Mouse (Mus musculus) limb, embryonic 12.5 days (tissue): ENCODE results near the gene Sptlc2. TPM values are rescaled to one million over a fixed set of nuclear protein-coding genes. Genes with fewer than 3 reads are reported as not detected.

Experiments used
- ATAC-seq: fragments of 200-750 bp; cut with Nextera tagmentation; 2 replicates; pipeline ENCODE4 v1.8.0; 2017; ENCODE audit warnings: low read depth, moderate TSS enrichment; ENCODE audit not compliant: insufficient number of reproducible peaks, insufficient read depth, low FRiP score, low TSS enrichment
- H3K27ac ChIP-seq: fragments of 300-500 bp; sonication (generic); 2 replicates; pipeline ENCODE4 v1.5.1; 2016; ENCODE audit warnings: mild to moderate bottlenecking, moderate library complexity
- H3K27me3 ChIP-seq: fragments of 300-500 bp; sonication (generic); 2 replicates; pipeline ENCODE4 v1.6.1; 2016; ENCODE audit warnings: mild to moderate bottlenecking, moderate library complexity
- H3K36me3 ChIP-seq: fragments of 300-500 bp; sonication (generic); 2 replicates; pipeline ENCODE4 v1.6.1; 2016; ENCODE audit warnings: mild to moderate bottlenecking, moderate library complexity
- H3K4me1 ChIP-seq: fragments of 300-500 bp; sonication (generic); replicated peaks from 2 replicates; pipeline ENCODE4 v1.6.1; 2016
- H3K4me2 ChIP-seq: fragments of 300-500 bp; sonication (generic); 2 replicates; pipeline ENCODE4 v1.6.1; 2016; ENCODE audit warnings: mild to moderate bottlenecking, moderate library complexity
- H3K4me3 ChIP-seq: fragments of 300-500 bp; sonication (generic); replicated peaks from 2 replicates; pipeline ENCODE4 v1.5.1; 2016; ENCODE audit warnings: mild to moderate bottlenecking
- H3K9ac ChIP-seq: fragments of 300-500 bp; sonication (generic); replicated peaks from 2 replicates; pipeline ENCODE4 v1.6.1; 2016; ENCODE audit warnings: mild to moderate bottlenecking, moderate library complexity
- H3K9me3 ChIP-seq: fragments of 300-500 bp; sonication (generic); 2 replicates; pipeline ENCODE4 v1.6.1; 2016; ENCODE audit warnings: mild to moderate bottlenecking, moderate library complexity
- WGBS: fragments of 180-500 bp; shearing (Covaris S2); methylation state at CpG from one replicate; pipeline ENCODE4 v1.1.7; 2016; 5-methylcytosine and 5-hydroxymethylcytosine counted together
- polyA plus RNA-seq: library from polyadenylated mRNA; unstranded; fragments of >200 nt; fragmentation: Nextera tagmentation; extraction: Ambion mirVana; gene quantifications from 2 replicates; pipeline ENCODE4 v1.2.1, GENCODE M21; 2016

Gene Sptlc2
- polyA plus RNA-seq, 1 experiment from 2014 or later: 64.6 TPM

GRCm38 (mm10) chr12:87413179-87413790, 25.1 kb upstream of the Sptlc2 start:
- Histone ChIP-seq H3K27ac (no peak overlapping the region), H3K36me3 (no peaks in the 10 kb centered on the region), H3K4me1 (0 out of 2 replicates have a peak, but pooled peaks cover 6% of the 10 kb centered on the region), H3K9me3 (no peaks in the 10 kb centered on the region), H3K4me3 (no peak overlapping the region), H3K9ac (no peak overlapping the region), H3K4me2 (no peak overlapping the region), H3K27me3 (no peaks in the 10 kb centered on the region)
- 21% methylated on average over 4 of the region's 4 CpGs for WGBS
- ATAC-seq: no peak

- no peaks in the 10 kb centered on the region for H3K9me3 ChIP-seq
- H3K27me3 ChIP-seq: no peaks in the 10 kb centered on the region
- H3K36me3 ChIP-seq: no peaks in the 10 kb centered on the region
- 0 out of 2 replicates have a peak, but pooled peaks cover 8% of the 10 kb centered on the region for H3K4me1 ChIP-seq
- H3K27ac ChIP-seq: no peak overlapping the region
- H3K4me2 ChIP-seq: no peak overlapping the region
- H3K9ac ChIP-seq: no peak overlapping the region
- WGBS: 48% methylated on average over 7 of the region's 7 CpGs
- peak; percentile 27; the same call in 1 of the 2 replicates for ATAC-seq
- H3K4me3 ChIP-seq: no peak overlapping the region
Observed at GRCm38 (mm10) chr12:87410999-87411398, 22.8 kb upstream of the Sptlc2 start.

DNA sequence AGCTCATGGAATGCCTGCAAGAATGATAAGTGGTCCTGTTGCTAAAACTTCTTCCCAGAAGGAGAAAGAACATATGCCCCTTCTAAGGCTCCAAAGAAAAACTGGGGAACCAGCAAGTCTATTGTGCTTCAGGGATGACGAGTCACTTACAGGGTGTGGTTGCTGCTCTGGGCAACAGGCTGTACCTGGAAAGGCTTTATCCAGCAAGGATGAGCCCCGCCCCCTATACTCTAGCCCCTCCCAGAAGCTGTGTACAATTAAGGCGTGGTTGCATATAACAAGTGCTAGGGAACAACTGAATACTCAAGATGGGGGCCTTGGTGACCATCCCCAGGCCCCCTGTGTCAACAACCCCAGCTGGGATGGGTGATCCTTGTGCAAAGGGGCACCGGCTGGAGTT, 21.0 kb upstream of the Sptlc2 start:
- H3K9me3 ChIP-seq: no peaks in the 10 kb centered on the region
- H3K9ac ChIP-seq: no peak overlapping the region
- H3K27ac ChIP-seq: no peak overlapping the region
- no peaks in the 10 kb centered on the region for H3K27me3 ChIP-seq
- no peak overlapping the region for H3K4me2 ChIP-seq
- 0 out of 2 replicates have a peak, but pooled peaks cover 8% of the 10 kb centered on the region for H3K4me1 ChIP-seq
- H3K4me3 ChIP-seq: no peak overlapping the region
- ATAC-seq: no peak
- WGBS: 79% methylated on average over 4 of the region's 4 CpGs
- no peaks in the 10 kb centered on the region for H3K36me3 ChIP-seq

DNA sequence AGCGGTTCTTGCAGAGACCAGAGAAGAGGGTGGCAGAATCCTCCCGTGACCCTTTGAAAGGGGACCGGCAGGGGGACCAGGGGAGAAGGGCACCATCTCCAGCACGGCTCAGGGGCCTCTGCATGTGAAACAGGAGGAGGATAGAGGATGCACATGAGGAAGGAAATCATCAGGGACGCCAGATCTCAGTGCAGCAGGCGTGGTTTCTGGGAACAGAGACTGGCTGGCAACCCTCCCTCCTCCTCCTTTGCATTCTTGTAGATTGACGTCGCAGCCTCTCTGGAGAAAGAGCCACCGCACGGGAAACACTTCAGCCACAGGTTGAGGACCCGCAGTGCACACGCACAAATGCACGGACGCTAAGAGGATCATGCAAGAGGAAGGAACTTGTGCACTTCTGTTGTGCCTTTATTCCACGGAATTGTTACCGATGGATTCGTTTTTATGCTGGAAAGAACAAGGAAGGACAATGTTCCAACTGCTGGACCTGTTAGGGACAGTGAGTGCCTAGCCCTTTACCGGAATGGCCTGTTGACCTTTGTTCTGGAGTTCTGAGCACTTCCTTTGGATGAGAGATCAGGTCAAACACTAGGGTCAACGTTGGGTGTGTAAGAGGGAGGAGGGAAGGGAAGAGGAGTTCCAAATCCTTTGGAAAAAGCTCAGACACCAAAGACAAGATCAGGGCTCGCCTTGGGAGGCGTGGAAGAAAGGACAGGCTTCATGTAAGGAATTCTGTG, 19.9 kb upstream of the Sptlc2 start:
- H3K4me3 ChIP-seq: no peak overlapping the region
- H3K9ac ChIP-seq: no peak overlapping the region
- no peaks in the 10 kb centered on the region for H3K27me3 ChIP-seq
- H3K4me1 ChIP-seq: 0 out of 2 replicates have a peak, but pooled peaks cover 8% of the 10 kb centered on the region
- H3K4me2 ChIP-seq: peak overlapping the region; percentile 7; the same call in 1 of the 2 replicates
- no peaks in the 10 kb centered on the region for H3K36me3 ChIP-seq
- 51% methylated on average over 21 of the region's 21 CpGs for WGBS
- H3K27ac ChIP-seq: peak overlapping the region; percentile 17; the same call in 1 of the 2 replicates
- no peak for ATAC-seq
- no peaks in the 10 kb centered on the region for H3K9me3 ChIP-seq

DNA sequence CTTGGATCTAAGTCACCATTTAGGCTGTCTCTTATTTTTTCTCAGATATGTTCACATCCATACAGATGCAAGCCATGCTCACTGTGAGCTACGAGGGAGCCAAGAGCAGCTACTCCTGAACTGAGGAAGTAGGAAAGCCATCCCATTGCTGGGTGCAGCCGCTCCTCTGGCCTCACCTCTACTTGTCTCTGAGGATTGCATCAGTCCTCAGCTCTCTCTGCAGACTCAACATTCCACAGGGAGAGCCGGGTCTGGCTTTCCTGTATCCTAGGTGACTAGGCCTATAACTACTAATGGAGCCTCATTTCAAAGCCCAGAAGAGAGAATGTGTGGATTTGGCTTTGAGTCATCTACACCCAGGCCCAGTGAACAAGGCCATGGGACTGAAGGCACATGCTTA, 17.6 kb upstream of the Sptlc2 start:
- H3K4me3 ChIP-seq: no peak overlapping the region
- WGBS: 73% methylated on average over 3 of the region's 3 CpGs
- H3K9ac ChIP-seq: no peak overlapping the region
- H3K27me3 ChIP-seq: no peaks in the 10 kb centered on the region
- no peak for ATAC-seq
- no peaks in the 10 kb centered on the region for H3K9me3 ChIP-seq
- no peak overlapping the region for H3K27ac ChIP-seq
- 0 out of 2 replicates have a peak, but pooled peaks cover 2% of the 10 kb centered on the region for H3K4me1 ChIP-seq
- H3K4me2 ChIP-seq: no peak overlapping the region
- no peaks in the 10 kb centered on the region for H3K36me3 ChIP-seq

- 0 out of 2 replicates have a peak, but pooled peaks cover 2% of the 10 kb centered on the region for H3K4me1 ChIP-seq
- no peaks in the 10 kb centered on the region for H3K9me3 ChIP-seq
- 88% methylated on average over 4 of the region's 4 CpGs for WGBS
- no peak for ATAC-seq
- no peak overlapping the region for H3K9ac ChIP-seq
- H3K36me3 ChIP-seq: no peaks in the 10 kb centered on the region
- H3K4me2 ChIP-seq: no peak overlapping the region
- no peak overlapping the region for H3K27ac ChIP-seq
- no peak overlapping the region for H3K4me3 ChIP-seq
- H3K27me3 ChIP-seq: no peaks in the 10 kb centered on the region
Observed at GRCm38 (mm10) chr12:87405165-87405564, 17.0 kb upstream of the Sptlc2 start.

DNA sequence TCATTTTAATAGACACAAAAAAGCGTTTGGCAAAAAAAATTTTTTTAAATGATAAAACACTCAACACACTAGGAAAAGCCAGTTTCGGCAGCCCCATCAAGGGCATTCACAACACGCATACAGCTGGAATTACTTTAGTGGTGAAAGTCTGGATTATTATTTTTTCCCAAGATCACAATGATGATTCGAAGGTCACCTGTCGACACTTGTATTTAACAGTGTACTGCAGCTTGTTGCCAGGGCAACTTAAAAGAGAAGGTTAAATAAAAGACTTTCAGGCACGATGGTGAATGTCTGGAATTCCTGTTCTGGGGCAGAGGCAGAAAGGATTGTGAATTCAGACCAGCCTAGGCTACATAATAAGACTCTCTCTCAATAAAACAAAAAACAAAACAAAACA, 13.7 kb upstream of the Sptlc2 start:
- no peaks in the 10 kb centered on the region for H3K27me3 ChIP-seq
- no peak for ATAC-seq
- no peak overlapping the region for H3K9ac ChIP-seq
- H3K4me3 ChIP-seq: no peak overlapping the region
- no peaks in the 10 kb centered on the region for H3K36me3 ChIP-seq
- WGBS: 46% methylated on average over 6 of the region's 6 CpGs
- H3K27ac ChIP-seq: no peak overlapping the region
- H3K4me1 ChIP-seq: no peaks in the 10 kb centered on the region
- H3K9me3 ChIP-seq: no peaks in the 10 kb centered on the region
- no peak overlapping the region for H3K4me2 ChIP-seq

DNA sequence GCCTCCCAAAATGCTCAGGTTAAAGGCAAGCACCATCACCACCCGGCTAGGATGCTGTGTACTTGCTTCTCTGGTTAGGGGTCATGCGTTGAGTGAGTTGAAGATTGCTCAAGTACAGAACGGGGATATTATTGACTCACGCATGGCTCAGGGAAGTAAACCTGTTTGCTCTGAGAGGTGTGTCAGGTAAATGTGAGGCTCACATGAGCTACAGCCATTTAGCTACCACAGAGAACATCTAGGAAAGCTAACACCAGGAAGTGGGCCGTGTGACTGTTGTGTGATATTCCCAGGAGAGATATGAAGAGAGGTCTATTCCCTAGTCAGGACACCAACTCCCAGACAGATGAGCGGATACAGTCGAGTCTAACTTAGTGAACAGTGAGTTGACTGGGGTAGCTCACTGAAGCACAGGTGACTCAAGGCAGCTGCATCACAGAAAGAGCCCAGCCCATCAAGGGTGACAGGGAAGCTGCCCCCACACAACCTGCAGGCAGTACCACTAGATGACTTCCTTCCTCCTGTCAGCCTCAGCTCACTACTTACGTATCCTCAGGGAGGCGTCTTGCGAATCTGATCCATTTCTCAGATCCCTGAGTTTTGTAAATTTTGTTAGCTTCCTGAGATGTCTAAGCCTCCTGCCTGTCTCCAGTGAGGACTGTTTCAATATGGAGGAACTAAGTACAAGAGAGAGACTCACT, 11.1 kb upstream of the Sptlc2 start:
- H3K9ac ChIP-seq: no peak overlapping the region
- ATAC-seq: no peak
- H3K27ac ChIP-seq: no peak overlapping the region
- no peaks in the 10 kb centered on the region for H3K36me3 ChIP-seq
- WGBS: 87% methylated on average over 10 of the region's 10 CpGs
- H3K4me2 ChIP-seq: no peak overlapping the region
- no peaks in the 10 kb centered on the region for H3K27me3 ChIP-seq
- H3K9me3 ChIP-seq: no peaks in the 10 kb centered on the region
- no peak overlapping the region for H3K4me3 ChIP-seq
- no peaks in the 10 kb centered on the region for H3K4me1 ChIP-seq

GRCm38 (mm10) chr12:87397811-87398417, 9.8 kb upstream of the Sptlc2 start:
- H3K4me1 ChIP-seq: no peaks in the 10 kb centered on the region
- no peak overlapping the region for H3K4me3 ChIP-seq
- no peak overlapping the region for H3K9ac ChIP-seq
- no peak for ATAC-seq
- H3K27ac ChIP-seq: no peak overlapping the region
- no peak overlapping the region for H3K4me2 ChIP-seq
- H3K27me3 ChIP-seq: no peaks in the 10 kb centered on the region
- no peaks in the 10 kb centered on the region for H3K36me3 ChIP-seq
- 74% methylated on average over 4 of the region's 4 CpGs for WGBS
- H3K9me3 ChIP-seq: no peaks in the 10 kb centered on the region

DNA sequence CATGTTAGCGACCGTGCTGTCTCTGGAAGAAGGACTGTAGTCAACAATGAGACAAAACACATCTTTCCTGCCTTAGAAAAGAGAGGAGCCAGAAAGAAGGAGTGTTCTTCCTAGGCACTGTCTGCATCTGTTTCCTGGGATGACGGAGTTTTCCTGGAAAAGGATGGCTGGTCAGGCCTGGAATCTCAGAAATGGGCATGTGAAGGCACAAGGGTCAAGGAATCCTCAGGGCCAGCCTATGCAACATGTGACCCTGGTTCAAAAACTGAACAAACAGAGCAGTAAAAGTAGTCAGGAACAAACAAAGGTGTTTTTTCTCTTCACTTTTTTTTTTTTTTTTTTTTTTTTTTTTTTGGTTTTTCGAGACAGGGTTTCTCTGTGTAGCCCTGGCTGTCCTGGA, 9.0 kb upstream of the Sptlc2 start:
- Histone ChIP-seq H3K4me1 (no peaks in the 10 kb centered on the region), H3K9me3 (no peaks in the 10 kb centered on the region), H3K9ac (no peak overlapping the region), H3K4me3 (no peak overlapping the region), H3K4me2 (no peak overlapping the region), H3K27ac (no peak overlapping the region), H3K36me3 (no peaks in the 10 kb centered on the region), H3K27me3 (no peaks in the 10 kb centered on the region)
- ATAC-seq: no peak
- 79% methylated on average over 4 of the region's 4 CpGs for WGBS

GRCm38 (mm10) chr12:87394316-87394715, 6.2 kb upstream of the Sptlc2 start:
- WGBS: 81% methylated on average over 6 of the region's 6 CpGs
- ATAC-seq: no peak
- H3K27ac ChIP-seq: no peak overlapping the region

More at GRCm38 (mm10) chr12:87394316-87394715, 6.2 kb upstream of the Sptlc2 start:
- H3K4me3 ChIP-seq: no peak overlapping the region
- no peaks in the 10 kb centered on the region for H3K4me1 ChIP-seq
- no peak overlapping the region for H3K4me2 ChIP-seq
- no peaks in the 10 kb centered on the region for H3K36me3 ChIP-seq
- H3K9ac ChIP-seq: no peak overlapping the region
- H3K27me3 ChIP-seq: no peaks in the 10 kb centered on the region
- H3K9me3 ChIP-seq: no peaks in the 10 kb centered on the region
